Mouse (Mus musculus) bone marrow, adult 2 months (tissue): Measurements from ENCODE around the gene Ccdc155.

Experiments used
- CTCF ChIP-seq: fragments of 200-500 bp; IDR thresholded peaks from 2 replicates; pipeline ENCODE4 v1.5.1; 2011; ENCODE audit warnings: low read length, control low read depth; ENCODE audit not compliant: control insufficient read depth, insufficient read depth
- POLR2A ChIP-seq: fragments of 200-500 bp; IDR thresholded peaks from 2 replicates; pipeline ENCODE4 v1.6.1; 2011; ENCODE audit warnings: low read depth, mild to moderate bottlenecking, control low read depth, low read length, borderline replicate concordance; ENCODE audit not compliant: control insufficient read depth

DNA sequence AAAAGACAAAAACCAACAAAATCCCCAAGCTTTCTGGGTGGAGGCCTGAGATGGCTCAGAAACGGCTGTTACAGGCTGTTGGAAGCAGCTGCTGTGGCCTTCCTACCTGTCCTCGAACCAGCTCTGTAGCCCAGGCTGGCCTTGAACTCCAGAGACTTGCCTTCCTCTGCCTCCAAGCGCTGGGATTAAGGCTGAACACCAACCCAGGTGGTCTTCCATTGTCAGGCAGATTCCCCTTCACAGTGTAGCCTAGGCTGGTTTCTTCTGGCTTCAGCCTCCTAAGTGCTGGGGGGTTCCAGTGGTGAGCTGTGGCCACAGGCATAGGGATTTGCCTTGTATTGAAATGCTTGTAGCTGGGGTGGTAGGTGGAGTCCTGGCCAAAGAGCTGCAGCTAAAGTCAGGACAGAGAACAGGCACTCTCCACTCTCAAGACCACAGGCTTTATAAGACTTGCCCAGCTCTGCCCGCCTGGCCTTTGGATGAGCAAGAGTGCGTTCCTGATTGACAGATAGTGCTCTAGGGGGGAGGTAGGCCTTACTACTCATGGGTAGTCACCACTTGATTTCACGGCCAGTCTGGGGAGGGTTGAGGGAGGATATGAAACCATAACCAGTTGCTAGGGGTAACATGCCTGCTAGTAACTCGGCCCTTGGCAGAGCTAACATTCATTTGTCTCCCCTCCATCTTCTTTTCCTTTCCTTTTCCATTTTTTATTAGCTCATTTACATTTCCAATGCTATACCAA is 24.9 kb upstream of the Ccdc155 start:
- TF ChIP-seq POLR2A = no peak
- no peak for TF ChIP-seq CTCF
